Mouse (Mus musculus) brain, embryonic 14.5 days (tissue): ENCODE measurements around the gene Bcor. TPM values are rescaled to one million over a fixed set of nuclear protein-coding genes. Genes with fewer than 3 reads are reported as not detected.
A peak's percentile ranks its signal among the peaks of the same experiment; 100 is the strongest.

ENCODE experiments used
- DNase-seq: peaks from one replicate; pipeline ENCODE4 v3.0.0-alpha.2; 2011; ENCODE audit warnings: low read depth
- CTCF ChIP-seq: fragments of 200-500 bp; IDR thresholded peaks from 2 replicates; pipeline ENCODE4 v1.5.1; 2012; ENCODE audit warnings: inconsistent platforms, mild to moderate bottlenecking, moderate library complexity, borderline replicate concordance; ENCODE audit not compliant: insufficient read depth, insufficient read length; ENCODE audit errors: extremely low read depth
- POLR2A ChIP-seq: fragments of 200-500 bp; IDR thresholded peaks from 2 replicates; pipeline ENCODE4 v1.6.1; 2012; ENCODE audit warnings: mild to moderate bottlenecking, inconsistent platforms, borderline replicate concordance; ENCODE audit not compliant: poor library complexity, insufficient read depth, insufficient read length, severe bottlenecking; ENCODE audit errors: extremely low read depth
- polyA plus RNA-seq: library from polyadenylated mRNA; depleted of rRNA; stranded (reverse); fragments of >200 nt; gene quantifications from 2 replicates; pipeline ENCODE4 v1.2.3, GENCODE M21; 2012

The Bcor gene
- polyA plus RNA-seq, 1 experiment = 29.3 TPM

- no peak for TF ChIP-seq CTCF
- TF ChIP-seq POLR2A = no peak
Observed at GRCm38 (mm10) chrX:12122594-12123331, 37.4 kb downstream of the Bcor start.

GRCm38 (mm10) chrX:12119476-12119875 is 40.7 kb downstream of the Bcor start:
- TF ChIP-seq CTCF (no peak), POLR2A (no peak)

More at GRCm38 (mm10) chrX:12122594-12123331, 37.4 kb downstream of the Bcor start:
- peak; percentile 88 for DNase-seq

GRCm38 (mm10) chrX:12116128-12116527 is 44.0 kb downstream of the Bcor start:
- DNase-seq = no peak
- TF ChIP-seq POLR2A = no peak
- TF ChIP-seq CTCF = no peak

More at GRCm38 (mm10) chrX:12119476-12119875, 40.7 kb downstream of the Bcor start:
- DNase-seq = no peak

- TF ChIP-seq CTCF = no peak
- TF ChIP-seq POLR2A = no peak
- no peak for DNase-seq
Observed at GRCm38 (mm10) chrX:12112166-12112565, 48.0 kb downstream of the Bcor start.

GRCm38 (mm10) chrX:12110518-12110917 is 49.6 kb downstream of the Bcor start:
- DNase-seq = no peak
- TF ChIP-seq POLR2A (no peak), CTCF (no peak)

GRCm38 (mm10) chrX:12105358-12105757 is 54.8 kb downstream of the Bcor start:
- no peak for TF ChIP-seq POLR2A
- TF ChIP-seq CTCF = no peak
- DNase-seq = no peak

- TF ChIP-seq CTCF (no peak), POLR2A (no peak)
- DNase-seq = no peak
Observed at GRCm38 (mm10) chrX:12096783-12097526, 63.2 kb downstream of the Bcor start.

GRCm38 (mm10) chrX:12093371-12093770 is 66.8 kb downstream of the Bcor start:
- no peak for DNase-seq
- TF ChIP-seq POLR2A (no peak), CTCF (no peak)

GRCm38 (mm10) chrX:12091431-12092061 is 68.6 kb downstream of the Bcor start:
- peak; percentile 56 for DNase-seq

GRCm38 (mm10) chrX:12090871-12091404 is 69.2 kb downstream of the Bcor start:
- peak; percentile 91 for DNase-seq
- TF ChIP-seq CTCF (no peak), POLR2A (no peak)

More at GRCm38 (mm10) chrX:12091431-12092061, 68.6 kb downstream of the Bcor start:
- TF ChIP-seq POLR2A (no peak), CTCF (no peak)
